ENCODE assay signal across 22 mouse cellular contexts in genomic region chr4:137264066-137264465, GRCm38 (mm10). TPM values are rescaled to one million over a fixed set of nuclear protein-coding genes. Genes with fewer than 3 reads are reported as not detected.
DNase-seq lines count a peak whose midpoint lies in the region; TF ChIP-seq lines count a peak whose summit lies in the region.
"Had no signal": no experiment of that assay in that cellular context is flagged by ENCODE, and none has a peak within 500 bp of the region (broad histone marks: within the 10 kb centered on the region; RNA-seq: fewer than 3 reads in every experiment).

No protein-coding gene starts in this region.

- no peaks in the 10 kb centered on the region for H3K27me3 ChIP-seq in cerebellum, adult 2 months (ENCODE audit: control insufficient read depth, insufficient read depth, low read length)
- H3K27me3 ChIP-seq: embryonic facial prominence, embryonic 15.5 days had no signal

- H3K27ac ChIP-seq in gastrocnemius, adult 2 months: no peak overlapping the region
- H3K27ac ChIP-seq in cerebellum, adult 2 months (ENCODE audit: insufficient read depth, low read length): no peak overlapping the region
- H3K27ac ChIP-seq: embryonic facial prominence, embryonic 15.5 days; forebrain, embryonic 10.5 days; hindbrain, embryonic 12.5 days had no signal

- no peak overlapping the region for H3K4me3 ChIP-seq in gastrocnemius, adult 2 months
- H3K4me3 ChIP-seq in cerebellum, adult 2 months (replicated peaks; ENCODE audit: insufficient read depth, low read depth, low read length): no peak overlapping the region
- H3K4me3 ChIP-seq: embryonic facial prominence, embryonic 15.5 days; erythroblast, embryonic 14.5 days; forebrain, embryonic 10.5 days; heart, embryonic 12.5 days; hindbrain, embryonic 12.5 days had no signal

- intact Hi-C loops in gastrocnemius, adult 2 months (cut with DNase I): loop anchor here (5.0 kb wide), 1 partner anchor 47 kb away; no protein-coding TSS in a partner anchor

- TF ChIP-seq CTCF in gastrocnemius, adult 2 months (IDR thresholded peaks at IDR 0.05): no peak
- no peak for TF ChIP-seq CTCF in cerebellum, adult 2 months (IDR thresholded peaks at IDR 0.05; ENCODE audit: borderline replicate concordance, insufficient read depth, low read depth, low read length)

- 82% methylated on average over 13 of the region's 13 CpGs for WGBS in cerebellum, adult 2 months

- DNase-seq in R1 (ENCODE audit: low read depth, low spot score): peak; percentile 31
- DNase-seq in ZHBTc4 (ENCODE audit: low read depth, low spot score): peak; percentile 32
- peak; percentile 10 for DNase-seq in naive thymus-derived CD4-positive, alpha-beta T cell, adult 2 months (ENCODE audit: low read depth)
- peak; percentile 60 for DNase-seq in thymus, postnatal 4 days
- DNase-seq in gastrocnemius, adult 2 months: no peak
- no peak for DNase-seq in gastrocnemius, adult 18-20 months (ENCODE audit: low spot score)
- no peak for DNase-seq in cerebellum, adult 2 months
- DNase-seq: adrenal gland, adult 2 months; adrenal gland, postnatal 36 days; B cell, adult 2 months; cerebellum, adult 11 months; cerebellum, adult 9-10 months; embryo, embryonic 11 days; gastrocnemius, postnatal 14 days; kidney, adult 11 months had no signal

- H3K4me1 ChIP-seq in cerebellum, adult 2 months (ENCODE audit: control insufficient read depth, insufficient read depth, low read length): no peaks in the 10 kb centered on the region
- H3K4me1 ChIP-seq: hindbrain, embryonic 12.5 days had no signal

- no peak for TF ChIP-seq POLR2A in cerebellum, adult 2 months (IDR thresholded peaks at IDR 0.05; ENCODE audit: borderline replicate concordance, insufficient read depth, low read length)

RNA-seq across cellular contexts. Expression of gene Wnt4, which starts 13.2 kb away (rescaled TPM):
- total RNA-seq in gastrocnemius, adult 2 months (2021): 10 to 100 TPM in 1 of 2 experiments, 1 to 10 TPM in 1; 9.2 to 13.0 TPM
- total RNA-seq in gastrocnemius, adult 18-20 months (2021): 10 to 100 TPM; 11.3 to 12.9 TPM
- polyA plus RNA-seq in cerebellum, adult 2 months (2012; rRNA removed): 1.7 and 2.1 TPM in 2 replicates
- total RNA-seq: granulocyte monocyte progenitor cell, adult 5-6 weeks had no signal
- polyA plus RNA-seq: G1E had no signal

Comparison
In these comparisons a context has a peak if more than half of its experiments do, and no peak if none do; other contexts are left out.
1. DNase-seq: peak in R1 (single experiment), ZHBTc4 (single experiment), naive thymus-derived CD4-positive, alpha-beta T cell, adult 2 months (single experiment) and thymus, postnatal 4 days (single experiment); none in gastrocnemius, adult 2 months (single experiment), gastrocnemius, adult 18-20 months (single experiment) and cerebellum, adult 2 months (0 of 2).